Mouse (Mus musculus): ENCODE measurements at regions not wholly inside any gene's neighbourhood (a gene's known extent, or its start where the extent isn't known, plus 50 kb on each side); places are given as distances from the start of the nearest gene placed in this dataset.

- intact Hi-C loops (cut with DNase I) = no loop called here
- DNase-seq (ENCODE audit: low spot score in 2 of 2) = no peak
These were observed 149.3 kb downstream of the Adgra3 start for GRCm38 (mm10) chr5:49909483-49909882.

- peak; percentile 40 to 45 for DNase-seq (ENCODE audit: low spot score in 2 of 2)
- intact Hi-C loops (cut with DNase I) = no loop called here
These were observed 162.7 kb downstream of the Adgra3 start for GRCm38 (mm10) chr5:49896106-49896505.

- intact Hi-C loops (cut with DNase I) = no loop called here
- DNase-seq (ENCODE audit: low spot score in 2 of 2) = no peak
These were observed 178.4 kb downstream of the Adgra3 start for GRCm38 (mm10) chr5:49880383-49880782.

GRCm38 (mm10) chr5:49876240-49876639, 182.6 kb downstream of the Adgra3 start:
- intact Hi-C loops (cut with DNase I) = no loop called here
- no peak for DNase-seq (ENCODE audit: low spot score in 2 of 2)

GRCm38 (mm10) chr5:49857202-49857601, 201.6 kb downstream of the Adgra3 start:
- DNase-seq (ENCODE audit: low spot score in 2 of 2) = no peak
- intact Hi-C loops (cut with DNase I) = no loop called here

GRCm38 (mm10) chr5:49856036-49856435, 202.8 kb downstream of the Adgra3 start:
- DNase-seq (ENCODE audit: low spot score in 2 of 2) = no peak
- intact Hi-C loops (cut with DNase I) = no loop called here

- intact Hi-C loops (cut with DNase I) = no loop called here
- no peak for DNase-seq (ENCODE audit: low spot score in 2 of 2)
These were observed 210.1 kb downstream of the Adgra3 start for GRCm38 (mm10) chr5:49848680-49849079.

GRCm38 (mm10) chr5:49848174-49848573, 210.6 kb downstream of the Adgra3 start:
- intact Hi-C loops (cut with DNase I) = no loop called here
- DNase-seq (ENCODE audit: low spot score in 2 of 2) = no peak

GRCm38 (mm10) chr5:49818832-49819231, 240.0 kb downstream of the Adgra3 start:
- no peak for DNase-seq (ENCODE audit: low spot score in 2 of 2)
- intact Hi-C loops (cut with DNase I) = no loop called here

- intact Hi-C loops (cut with DNase I) = no loop called here
- no peak for DNase-seq (ENCODE audit: low spot score in 2 of 2)
These were observed 242.1 kb downstream of the Adgra3 start for GRCm38 (mm10) chr5:49816751-49817150.

- DNase-seq (ENCODE audit: low spot score in 2 of 2) = no peak
- intact Hi-C loops (cut with DNase I) = no loop called here
These were observed 245.5 kb downstream of the Adgra3 start for GRCm38 (mm10) chr5:49813335-49813734.

- intact Hi-C loops (cut with DNase I) = no loop called here
- no peak for DNase-seq (ENCODE audit: low spot score in 2 of 2)
These were observed 263.9 kb upstream of the Kcnip4 start for GRCm38 (mm10) chr5:49788494-49789160.

GRCm38 (mm10) chr5:49783728-49784127, 259.0 kb upstream of the Kcnip4 start:
- DNase-seq (ENCODE audit: low spot score in 2 of 2) = peak; percentile 5 to 26
- intact Hi-C loops (cut with DNase I) = no loop called here

GRCm38 (mm10) chr5:49761054-49761453, 236.3 kb upstream of the Kcnip4 start:
- intact Hi-C loops (cut with DNase I) = no loop called here
- no peak for DNase-seq (ENCODE audit: low spot score in 2 of 2)

- intact Hi-C loops (cut with DNase I) = no loop called here
- no peak for DNase-seq (ENCODE audit: low spot score in 2 of 2)
These were observed 230.8 kb upstream of the Kcnip4 start for GRCm38 (mm10) chr5:49755531-49755930.

GRCm38 (mm10) chr5:49712607-49713006, 187.9 kb upstream of the Kcnip4 start:
- intact Hi-C loops (cut with DNase I) = no loop called here
- DNase-seq (ENCODE audit: low spot score in 2 of 2) = no peak

- intact Hi-C loops (cut with DNase I) = no loop called here
- no peak for DNase-seq (ENCODE audit: low spot score in 2 of 2)
These were observed 157.4 kb upstream of the Kcnip4 start for GRCm38 (mm10) chr5:49682156-49682555.

GRCm38 (mm10) chr5:49681514-49681913, 156.8 kb upstream of the Kcnip4 start:
- intact Hi-C loops (cut with DNase I) = no loop called here
- DNase-seq (ENCODE audit: low spot score in 2 of 2) = no peak

GRCm38 (mm10) chr5:49675885-49676284, 151.2 kb upstream of the Kcnip4 start:
- DNase-seq (ENCODE audit: low spot score in 2 of 2) = peak; percentile 6 to 10
- intact Hi-C loops (cut with DNase I) = no loop called here

- intact Hi-C loops (cut with DNase I) = no loop called here
- DNase-seq (ENCODE audit: low spot score in 2 of 2) = no peak
These were observed 140.5 kb upstream of the Kcnip4 start for GRCm38 (mm10) chr5:49665196-49665595.

- intact Hi-C loops (cut with DNase I) = no loop called here
- peak in 1 of 2 experiments; percentile 12 for DNase-seq (ENCODE audit: low spot score in 2 of 2)
These were observed 139.2 kb upstream of the Kcnip4 start for GRCm38 (mm10) chr5:49663928-49664327.

- intact Hi-C loops (cut with DNase I) = no loop called here
These were observed 137.4 kb upstream of the Kcnip4 start for GRCm38 (mm10) chr5:49662096-49662495.

More at GRCm38 (mm10) chr5:49662096-49662495, 137.4 kb upstream of the Kcnip4 start:
- no peak for DNase-seq (ENCODE audit: low spot score in 2 of 2)
